Mouse (Mus musculus): Measurements from ENCODE around the gene Ntng2. TPM values are rescaled to one million over a fixed set of nuclear protein-coding genes. Genes with fewer than 3 reads are reported as not detected.

Gene Ntng2
- total RNA-seq, 2 experiments from 2014 or later = 77.9 to 80.7 TPM

GRCm38 (mm10) chr2:29192629-29193278 lies 60.1 kb downstream of the Ntng2 start:
- no peak for DNase-seq (ENCODE audit: low spot score in 2 of 2)

GRCm38 (mm10) chr2:29191216-29192215 lies 61.3 kb downstream of the Ntng2 start:
- DNase-seq (ENCODE audit: low spot score in 2 of 2) = no peak

GRCm38 (mm10) chr2:29190392-29190791 lies 62.4 kb downstream of the Ntng2 start:
- no peak for DNase-seq (ENCODE audit: low spot score in 2 of 2)

GRCm38 (mm10) chr2:29186209-29186608 lies 66.6 kb downstream of the Ntng2 start:
- DNase-seq (ENCODE audit: low spot score in 2 of 2) = no peak

- no peak for DNase-seq (ENCODE audit: low spot score in 2 of 2)
Measured at GRCm38 (mm10) chr2:29183266-29183924, 69.4 kb downstream of the Ntng2 start.

GRCm38 (mm10) chr2:29181111-29181510 lies 71.7 kb downstream of the Ntng2 start:
- DNase-seq (ENCODE audit: low spot score in 2 of 2) = no peak

- no peak for DNase-seq (ENCODE audit: low spot score in 2 of 2)
Measured at GRCm38 (mm10) chr2:29179810-29180209, 73.0 kb downstream of the Ntng2 start.

GRCm38 (mm10) chr2:29174887-29175286 lies 77.9 kb downstream of the Ntng2 start:
- DNase-seq (ENCODE audit: low spot score in 2 of 2) = no peak

GRCm38 (mm10) chr2:29168067-29168466 lies 84.7 kb downstream of the Ntng2 start:
- DNase-seq (ENCODE audit: low spot score in 2 of 2) = no peak

- no peak for DNase-seq (ENCODE audit: low spot score in 2 of 2)
Measured at GRCm38 (mm10) chr2:29151941-29152340, 100.9 kb downstream of the Ntng2 start.

Other genes with a start within 250 kb of the Ntng2 start
- gene Cfap77, start 197.9 kb downstream of the Ntng2 start, total RNA-seq (2021) = not detected
- 10 to 100 TPM; 11.2 to 12.7 TPM for gene Ttf1, start 192.7 kb downstream of the Ntng2 start, total RNA-seq (2021)
- gene Setx, start 128.8 kb downstream of the Ntng2 start, total RNA-seq (2021) = 10 to 100 TPM; 46.9 to 51.0 TPM
- gene Med27, start 93.8 kb upstream of the Ntng2 start, total RNA-seq (2021) = 10 to 100 TPM; 35.8 to 39.6 TPM

Measured in left cerebral cortex, adult 18-20 months (tissue).